Mouse (Mus musculus): ENCODE data around the gene Spaca4. TPM values are rescaled to one million over a fixed set of nuclear protein-coding genes. Genes with fewer than 3 reads are reported as not detected.

The Spaca4 gene
- polyA plus RNA-seq, 2 experiments = not detected

GRCm38 (mm10) chr7:45682144-45683126 lies 43.2 kb downstream of the Spaca4 start:
- no peaks in the 10 kb centered on the region for H3K36me3 ChIP-seq (replicated peaks; ENCODE audit: control insufficient read depth, insufficient read depth, low read depth)
- H3K9ac ChIP-seq (replicated peaks) = no peak overlapping the region
- no peaks in the 10 kb centered on the region for H3K9me3 ChIP-seq (ENCODE audit: control insufficient read depth, low read length)
- peaks cover 3 to 10% of the 10 kb centered on the region in 2 experiments; a peak in 2 of 4 replicates for H3K4me1 ChIP-seq (replicated peaks; ENCODE audit: control insufficient read depth in 2 of 2, insufficient read depth in 2 of 2, low read length in 1 of 2)
- 22% methylated on average over 14 of the region's 14 CpGs for WGBS (ENCODE audit: insufficient replicate concordance)
- no peak overlapping the region for H3K27ac ChIP-seq
- no peak overlapping the region for H3K4me3 ChIP-seq (ENCODE audit: insufficient read depth in 1 of 2, low read depth in 2 of 2, low read length in 2 of 2)
- no peaks in the 10 kb centered on the region for H3K27me3 ChIP-seq (ENCODE audit: control insufficient read depth, insufficient read depth, low read length)
- H3K4me2 ChIP-seq (ENCODE audit: low read depth) = peak overlapping the region; percentile 53
- peak; percentile 52; the same call in 1 of the 2 replicates for ATAC-seq (ENCODE audit: insufficient read depth)
- DNase-seq (ENCODE audit: low read depth in 3 of 3, low spot score in 3 of 3) = peak; percentile 57 to 63 (median 58)
- TF ChIP-seq CTCF (IDR thresholded peaks at IDR 0.05; ENCODE audit: low read depth) (peak; percentile 97), EP300 (IDR thresholded peaks at IDR 0.05; ENCODE audit: low read depth) (no peak)

GRCm38 (mm10) chr7:45681046-45681736 lies 44.4 kb downstream of the Spaca4 start:
- whole genome bisulfite sequencing (ENCODE audit: insufficient replicate concordance) = 42% methylated on average over 8 of the region's 8 CpGs
- no peak for ATAC-seq (ENCODE audit: insufficient read depth)

GRCm38 (mm10) chr7:45679966-45680621 lies 45.5 kb downstream of the Spaca4 start:
- WGBS (ENCODE audit: insufficient replicate concordance) = 57% methylated on average over 14 of the region's 14 CpGs
- peak in 1 of 3 experiments; percentile 9 for DNase-seq (ENCODE audit: low read depth in 3 of 3, low spot score in 3 of 3)

More at GRCm38 (mm10) chr7:45681046-45681736, 44.4 kb downstream of the Spaca4 start:
- DNase-seq (ENCODE audit: low read depth in 3 of 3, low spot score in 3 of 3) = no peak
- no peak overlapping the region for H3K4me3 ChIP-seq (ENCODE audit: insufficient read depth in 1 of 2, low read depth in 2 of 2, low read length in 2 of 2)
- H3K9me3 ChIP-seq (ENCODE audit: control insufficient read depth, low read length) = no peaks in the 10 kb centered on the region
- H3K36me3 ChIP-seq (replicated peaks; ENCODE audit: control insufficient read depth, insufficient read depth, low read depth) = no peaks in the 10 kb centered on the region
- peaks cover 3 to 10% of the 10 kb centered on the region in 2 experiments; a peak in 2 of 4 replicates for H3K4me1 ChIP-seq (replicated peaks; ENCODE audit: control insufficient read depth in 2 of 2, insufficient read depth in 2 of 2, low read length in 1 of 2)
- H3K27ac ChIP-seq = no peak overlapping the region
- no peak overlapping the region for H3K4me2 ChIP-seq (ENCODE audit: low read depth)
- H3K9ac ChIP-seq (replicated peaks) = no peak overlapping the region
- no peak for TF ChIP-seq CTCF (IDR thresholded peaks at IDR 0.05; ENCODE audit: low read depth)
- TF ChIP-seq EP300 (IDR thresholded peaks at IDR 0.05; ENCODE audit: low read depth) = no peak
- H3K27me3 ChIP-seq (ENCODE audit: control insufficient read depth, insufficient read depth, low read length) = no peaks in the 10 kb centered on the region

GRCm38 (mm10) chr7:45678513-45678912 lies 47.1 kb downstream of the Spaca4 start:
- 76% methylated on average over 14 of the region's 14 CpGs for WGBS (ENCODE audit: insufficient replicate concordance)

More at GRCm38 (mm10) chr7:45679966-45680621, 45.5 kb downstream of the Spaca4 start:
- Histone ChIP-seq H3K4me1 (replicated peaks; ENCODE audit: control insufficient read depth in 2 of 2, insufficient read depth in 2 of 2, low read length in 1 of 2) (peaks cover 3 to 10% of the 10 kb centered on the region in 2 experiments; a peak in 2 of 4 replicates), H3K27me3 (ENCODE audit: control insufficient read depth, insufficient read depth, low read length) (no peaks in the 10 kb centered on the region), H3K9me3 (ENCODE audit: control insufficient read depth, low read length) (no peaks in the 10 kb centered on the region), H3K4me3 (ENCODE audit: insufficient read depth in 1 of 2, low read depth in 2 of 2, low read length in 2 of 2) (no peak overlapping the region), H3K9ac (replicated peaks) (no peak overlapping the region), H3K36me3 (replicated peaks; ENCODE audit: control insufficient read depth, insufficient read depth, low read depth) (no peaks in the 10 kb centered on the region), H3K27ac (no peak overlapping the region), H3K4me2 (ENCODE audit: low read depth) (no peak overlapping the region)
- no peak for ATAC-seq (ENCODE audit: insufficient read depth)
- TF ChIP-seq CTCF (IDR thresholded peaks at IDR 0.05; ENCODE audit: low read depth) (no peak), EP300 (IDR thresholded peaks at IDR 0.05; ENCODE audit: low read depth) (no peak)

More at GRCm38 (mm10) chr7:45678513-45678912, 47.1 kb downstream of the Spaca4 start:
- Histone ChIP-seq H3K9me3 (ENCODE audit: control insufficient read depth, low read length) (no peaks in the 10 kb centered on the region), H3K36me3 (replicated peaks; ENCODE audit: control insufficient read depth, insufficient read depth, low read depth) (no peaks in the 10 kb centered on the region), H3K4me3 (ENCODE audit: insufficient read depth in 1 of 2, low read depth in 2 of 2, low read length in 2 of 2) (no peak overlapping the region), H3K9ac (replicated peaks) (no peak overlapping the region), H3K4me2 (ENCODE audit: low read depth) (no peak overlapping the region), H3K27ac (no peak overlapping the region), H3K4me1 (replicated peaks; ENCODE audit: control insufficient read depth in 2 of 2, insufficient read depth in 2 of 2, low read length in 1 of 2) (peaks cover 3 to 10% of the 10 kb centered on the region in 2 experiments; a peak in 2 of 4 replicates), H3K27me3 (ENCODE audit: control insufficient read depth, insufficient read depth, low read length) (no peaks in the 10 kb centered on the region)
- DNase-seq (ENCODE audit: low read depth in 3 of 3, low spot score in 3 of 3) (no peak), ATAC-seq (ENCODE audit: insufficient read depth) (no peak)
- TF ChIP-seq EP300 (IDR thresholded peaks at IDR 0.05; ENCODE audit: low read depth) = no peak
- TF ChIP-seq CTCF (IDR thresholded peaks at IDR 0.05; ENCODE audit: low read depth) = no peak
